Mouse (Mus musculus): ENCODE results near the gene Vat1l. TPM values are rescaled to one million over a fixed set of nuclear protein-coding genes. Genes with fewer than 3 reads are reported as not detected.

The Vat1l gene
- polyA plus RNA-seq, 1 experiment = not detected

- 65% methylated on average over 5 of the region's 5 CpGs for WGBS
- no peak overlapping the region for H3K27ac ChIP-seq (ENCODE audit: control insufficient read depth, insufficient read depth, low read depth, low read length, poor library complexity)
- no peak overlapping the region for H3K4me3 ChIP-seq (replicated peaks; ENCODE audit: control insufficient read depth, low read depth, low read length)
- H3K4me1 ChIP-seq (ENCODE audit: control insufficient read depth, insufficient read depth, low read length) = no peaks in the 10 kb centered on the region
- no peak for TF ChIP-seq CTCF (IDR thresholded peaks at IDR 0.05; ENCODE audit: control insufficient read depth, insufficient read depth, low read length)
- TF ChIP-seq POLR2A (IDR thresholded peaks at IDR 0.05; ENCODE audit: borderline replicate concordance, control insufficient read depth, low read depth, low read length) = no peak
Measured at GRCm38 (mm10) chr8:114306296-114306695, 100.9 kb downstream of the Vat1l start.

DNA sequence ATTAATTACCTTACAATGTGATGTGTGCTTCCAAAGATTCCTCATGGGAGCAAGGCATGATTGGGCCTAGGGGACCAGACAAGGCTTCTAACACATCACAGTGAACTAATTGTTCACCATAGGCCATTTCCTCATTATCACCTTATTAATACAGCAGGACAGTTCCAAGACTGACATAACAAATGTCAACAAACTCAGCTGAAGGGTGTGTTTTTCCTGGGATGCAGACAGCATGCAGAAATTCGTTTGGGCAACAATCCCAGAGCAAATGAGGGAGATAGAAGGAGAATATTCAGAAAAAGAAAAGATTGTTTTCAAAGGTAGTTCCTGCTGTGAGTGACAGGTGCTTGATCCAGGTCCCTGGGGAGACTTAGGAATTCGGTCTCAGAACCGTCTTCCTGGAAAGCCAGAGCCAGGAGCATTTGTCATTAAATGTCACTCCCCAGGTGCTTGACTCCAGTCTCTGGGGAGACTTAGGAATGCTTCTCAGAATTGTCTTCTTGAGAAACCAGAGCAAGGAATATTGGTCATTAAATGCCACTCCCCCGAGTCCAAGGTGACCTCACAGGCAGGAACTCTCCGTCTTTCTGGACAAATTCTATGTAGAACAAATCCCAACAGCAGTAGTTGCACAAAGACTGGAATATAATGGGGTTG, 109.4 kb downstream of the Vat1l start:
- H3K4me1 ChIP-seq (ENCODE audit: control insufficient read depth, insufficient read depth, low read length) = no peaks in the 10 kb centered on the region
- WGBS = 54% methylated on average over 5 of the region's 5 CpGs
- no peak for TF ChIP-seq CTCF (IDR thresholded peaks at IDR 0.05; ENCODE audit: control insufficient read depth, insufficient read depth, low read length)
- TF ChIP-seq POLR2A (IDR thresholded peaks at IDR 0.05; ENCODE audit: borderline replicate concordance, control insufficient read depth, low read depth, low read length) = no peak
- no peak overlapping the region for H3K4me3 ChIP-seq (replicated peaks; ENCODE audit: control insufficient read depth, low read depth, low read length)
- H3K27ac ChIP-seq (ENCODE audit: control insufficient read depth, insufficient read depth, low read depth, low read length, poor library complexity) = no peak overlapping the region

GRCm38 (mm10) chr8:114318161-114318560, 112.7 kb downstream of the Vat1l start:
- no peaks in the 10 kb centered on the region for H3K4me1 ChIP-seq (ENCODE audit: control insufficient read depth, insufficient read depth, low read length)
- H3K27ac ChIP-seq (ENCODE audit: control insufficient read depth, insufficient read depth, low read depth, low read length, poor library complexity) = no peak overlapping the region
- TF ChIP-seq POLR2A (IDR thresholded peaks at IDR 0.05; ENCODE audit: borderline replicate concordance, control insufficient read depth, low read depth, low read length) (no peak), CTCF (IDR thresholded peaks at IDR 0.05; ENCODE audit: control insufficient read depth, insufficient read depth, low read length) (no peak)
- no peak overlapping the region for H3K4me3 ChIP-seq (replicated peaks; ENCODE audit: control insufficient read depth, low read depth, low read length)
- WGBS = 81% methylated on average over 4 of the region's 4 CpGs

DNA sequence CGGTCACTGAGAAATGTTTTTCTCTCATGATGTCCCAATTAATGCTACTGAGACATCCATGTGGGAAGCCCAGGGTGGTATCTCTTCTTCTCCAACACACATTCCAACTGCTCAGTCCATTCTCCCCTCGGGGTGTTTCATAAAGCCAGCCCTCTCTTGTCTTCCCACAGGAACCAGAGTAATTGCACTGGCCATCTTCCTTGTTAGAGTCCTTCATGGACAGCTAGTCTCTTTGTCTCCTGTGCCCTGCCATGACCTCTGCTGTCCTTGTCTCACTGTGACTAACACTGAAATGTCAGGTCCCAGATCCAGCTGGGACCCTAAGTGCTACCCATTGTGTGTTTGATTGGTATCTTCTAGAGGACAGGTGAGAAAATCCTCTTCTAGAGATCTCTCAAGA, 116.7 kb downstream of the Vat1l start:
- 81% methylated on average over 2 of the region's 2 CpGs for WGBS
- TF ChIP-seq CTCF (IDR thresholded peaks at IDR 0.05; ENCODE audit: control insufficient read depth, insufficient read depth, low read length) = no peak
- TF ChIP-seq POLR2A (IDR thresholded peaks at IDR 0.05; ENCODE audit: borderline replicate concordance, control insufficient read depth, low read depth, low read length) = no peak
- no peak overlapping the region for H3K4me3 ChIP-seq (replicated peaks; ENCODE audit: control insufficient read depth, low read depth, low read length)
- no peak overlapping the region for H3K27ac ChIP-seq (ENCODE audit: control insufficient read depth, insufficient read depth, low read depth, low read length, poor library complexity)
- no peaks in the 10 kb centered on the region for H3K4me1 ChIP-seq (ENCODE audit: control insufficient read depth, insufficient read depth, low read length)

DNA sequence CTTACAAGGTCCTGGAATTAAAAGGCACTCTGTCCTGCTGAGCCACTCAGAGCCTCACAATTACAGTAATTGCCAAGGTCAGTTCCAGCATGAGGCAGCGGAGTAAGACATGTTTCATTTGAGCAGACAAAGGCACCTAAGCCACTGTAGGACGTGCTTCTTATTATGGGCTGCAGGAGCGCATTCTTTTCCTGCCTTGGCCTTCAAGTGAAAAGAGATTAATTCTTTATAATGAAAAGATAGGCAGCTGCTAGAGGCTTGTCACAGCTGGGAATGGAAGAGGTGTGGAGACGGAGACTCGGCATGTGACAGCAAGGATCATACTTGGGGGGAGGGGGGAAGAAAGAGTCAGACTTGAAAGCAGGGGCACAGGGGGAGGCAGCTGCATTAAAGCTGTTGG, 126.5 kb downstream of the Vat1l start:
- 73% methylated on average over 5 of the region's 5 CpGs for WGBS
- no peaks in the 10 kb centered on the region for H3K4me1 ChIP-seq (ENCODE audit: control insufficient read depth, insufficient read depth, low read length)
- TF ChIP-seq POLR2A (IDR thresholded peaks at IDR 0.05; ENCODE audit: borderline replicate concordance, control insufficient read depth, low read depth, low read length) = no peak
- no peak for TF ChIP-seq CTCF (IDR thresholded peaks at IDR 0.05; ENCODE audit: control insufficient read depth, insufficient read depth, low read length)

DNA sequence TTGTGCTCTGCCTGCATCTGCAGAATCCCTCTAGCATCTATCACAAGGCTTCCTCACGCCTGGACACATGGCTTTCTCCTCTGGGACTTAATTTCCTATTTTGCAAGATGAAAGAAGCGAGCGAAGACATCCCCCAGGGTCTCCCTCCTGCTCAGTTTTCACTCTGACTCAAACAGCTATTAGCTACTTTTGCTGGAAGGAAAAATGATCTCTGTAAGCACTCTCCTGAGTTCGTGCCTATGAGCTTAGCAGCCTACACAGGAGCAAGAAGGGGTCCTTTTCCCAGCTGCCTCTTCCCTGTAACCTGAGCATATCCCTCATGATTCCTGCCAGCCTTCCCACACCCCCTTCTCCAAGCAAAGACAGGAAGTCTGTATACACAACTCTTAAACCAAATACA, 127.5 kb downstream of the Vat1l start:
- no peak for TF ChIP-seq CTCF (IDR thresholded peaks at IDR 0.05; ENCODE audit: control insufficient read depth, insufficient read depth, low read length)
- no peak for TF ChIP-seq POLR2A (IDR thresholded peaks at IDR 0.05; ENCODE audit: borderline replicate concordance, control insufficient read depth, low read depth, low read length)
- H3K4me1 ChIP-seq (ENCODE audit: control insufficient read depth, insufficient read depth, low read length) = no peaks in the 10 kb centered on the region
- H3K4me3 ChIP-seq (replicated peaks; ENCODE audit: control insufficient read depth, low read depth, low read length) = no peak overlapping the region
- 55% methylated on average over 4 of the region's 4 CpGs for WGBS
- H3K27ac ChIP-seq (ENCODE audit: control insufficient read depth, insufficient read depth, low read depth, low read length, poor library complexity) = no peak overlapping the region

More for the DNA sequence above, 126.5 kb downstream of the Vat1l start:
- no peak overlapping the region for H3K4me3 ChIP-seq (replicated peaks; ENCODE audit: control insufficient read depth, low read depth, low read length)
- no peak overlapping the region for H3K27ac ChIP-seq (ENCODE audit: control insufficient read depth, insufficient read depth, low read depth, low read length, poor library complexity)

DNA sequence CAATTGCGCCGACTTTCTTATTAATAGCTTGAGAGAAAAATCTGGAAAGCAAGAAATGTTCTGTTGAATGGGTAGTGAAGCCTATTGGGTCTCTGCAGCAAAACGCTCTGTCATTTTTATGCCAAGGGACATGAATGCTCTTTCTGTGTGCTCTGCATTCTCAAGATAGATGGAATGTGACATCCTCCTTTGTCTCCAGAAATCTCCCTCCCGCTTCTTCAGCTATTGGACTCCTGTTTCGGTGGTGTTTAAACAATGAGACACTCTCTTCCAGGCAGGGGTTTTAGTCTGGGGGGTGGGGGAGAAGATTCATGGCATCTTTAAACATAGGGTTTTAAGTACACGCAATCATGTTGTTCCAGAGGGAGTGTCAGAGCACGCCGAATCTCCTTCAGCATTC, 130.3 kb downstream of the Vat1l start:
- no peak overlapping the region for H3K27ac ChIP-seq (ENCODE audit: control insufficient read depth, insufficient read depth, low read depth, low read length, poor library complexity)
- TF ChIP-seq POLR2A (IDR thresholded peaks at IDR 0.05; ENCODE audit: borderline replicate concordance, control insufficient read depth, low read depth, low read length) = no peak
- no peak for TF ChIP-seq CTCF (IDR thresholded peaks at IDR 0.05; ENCODE audit: control insufficient read depth, insufficient read depth, low read length)
- no peak overlapping the region for H3K4me3 ChIP-seq (replicated peaks; ENCODE audit: control insufficient read depth, low read depth, low read length)
- no peaks in the 10 kb centered on the region for H3K4me1 ChIP-seq (ENCODE audit: control insufficient read depth, insufficient read depth, low read length)
- 86% methylated on average over 8 of the region's 8 CpGs for whole genome bisulfite sequencing

DNA sequence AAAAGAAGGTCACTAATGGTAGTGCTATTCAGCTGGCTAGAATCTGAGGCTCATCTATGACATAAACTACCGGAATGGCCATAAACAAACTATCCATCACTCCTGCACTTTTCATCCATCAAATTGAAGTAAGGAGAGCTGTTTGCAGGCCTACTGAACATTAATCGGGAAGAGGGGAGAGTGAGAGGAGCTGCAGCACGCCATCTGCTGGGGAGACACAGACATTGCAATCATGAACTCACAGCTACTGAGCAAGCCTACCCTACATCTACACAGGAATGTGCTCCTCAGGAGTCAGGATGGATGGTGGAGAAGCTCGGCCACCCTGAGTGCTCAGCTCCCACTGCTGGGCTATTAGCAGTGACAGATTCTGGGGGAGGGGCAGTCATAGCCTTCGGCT, 136.9 kb downstream of the Vat1l start:
- TF ChIP-seq POLR2A (IDR thresholded peaks at IDR 0.05; ENCODE audit: borderline replicate concordance, control insufficient read depth, low read depth, low read length) (no peak), CTCF (IDR thresholded peaks at IDR 0.05; ENCODE audit: control insufficient read depth, insufficient read depth, low read length) (peak; percentile 27; the same call in 1 of the 2 replicates)
- H3K27ac ChIP-seq (ENCODE audit: control insufficient read depth, insufficient read depth, low read depth, low read length, poor library complexity) = no peak overlapping the region
- no peaks in the 10 kb centered on the region for H3K4me1 ChIP-seq (ENCODE audit: control insufficient read depth, insufficient read depth, low read length)
- no peak overlapping the region for H3K4me3 ChIP-seq (replicated peaks; ENCODE audit: control insufficient read depth, low read depth, low read length)
- WGBS = 58% methylated on average over 5 of the region's 5 CpGs

DNA sequence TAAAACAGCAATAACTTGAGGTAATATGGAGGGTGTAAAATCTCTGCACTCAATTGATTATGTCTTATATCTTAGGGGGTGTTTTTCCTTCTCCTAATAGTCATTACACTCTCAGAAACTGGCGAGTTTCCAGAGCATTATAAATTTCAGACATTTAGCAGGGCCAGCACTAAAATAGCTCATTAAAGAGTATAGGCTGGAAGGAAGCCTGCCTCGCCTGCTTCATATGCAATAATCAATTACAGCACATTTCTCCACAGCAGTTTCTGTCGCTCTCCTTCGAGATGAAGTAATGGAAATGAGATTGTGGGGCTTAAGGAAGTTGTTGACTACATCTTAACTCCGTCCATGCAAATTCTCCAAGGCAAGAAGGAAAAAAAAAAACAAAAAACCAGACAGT, 139.4 kb downstream of the Vat1l start:
- TF ChIP-seq POLR2A (IDR thresholded peaks at IDR 0.05; ENCODE audit: borderline replicate concordance, control insufficient read depth, low read depth, low read length) = no peak
- TF ChIP-seq CTCF (IDR thresholded peaks at IDR 0.05; ENCODE audit: control insufficient read depth, insufficient read depth, low read length) = no peak
- 66% methylated on average over 5 of the region's 5 CpGs for WGBS

More for the DNA sequence above, 139.4 kb downstream of the Vat1l start:
- no peaks in the 10 kb centered on the region for H3K4me1 ChIP-seq (ENCODE audit: control insufficient read depth, insufficient read depth, low read length)
- H3K27ac ChIP-seq (ENCODE audit: control insufficient read depth, insufficient read depth, low read depth, low read length, poor library complexity) = no peak overlapping the region
- no peak overlapping the region for H3K4me3 ChIP-seq (replicated peaks; ENCODE audit: control insufficient read depth, low read depth, low read length)
